Mouse (Mus musculus) ovary, adult 18-20 months (tissue): ENCODE measurements around the gene Crkl.

ENCODE experiments used
- DNase-seq: peaks from one replicate; pipeline ENCODE4 v3.0.0; 2022; ENCODE audit warnings: low spot score, mixed read lengths

Crkl gene

DNA sequence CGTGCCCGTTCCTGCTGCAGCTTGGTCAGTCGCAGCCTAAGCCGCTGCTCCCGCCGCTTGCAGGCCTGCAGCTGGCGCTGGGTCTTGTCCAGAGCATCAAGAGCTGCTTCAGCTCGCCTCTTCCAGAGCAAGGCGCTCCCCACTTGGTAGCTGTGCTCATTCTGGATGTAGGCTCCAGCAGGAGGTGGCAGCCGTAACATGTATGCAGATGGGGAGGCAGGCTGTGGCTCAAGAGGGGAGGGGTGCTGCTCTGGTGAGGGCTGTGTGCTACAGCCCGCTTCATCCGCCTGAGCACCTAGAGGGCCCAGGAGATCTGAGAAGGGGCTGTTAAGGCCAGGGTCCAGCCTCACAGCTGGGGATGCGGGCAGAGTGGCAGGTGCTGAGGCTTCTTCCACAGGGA lies 76.5 kb downstream of the Crkl start:
- no peak for DNase-seq

DNA sequence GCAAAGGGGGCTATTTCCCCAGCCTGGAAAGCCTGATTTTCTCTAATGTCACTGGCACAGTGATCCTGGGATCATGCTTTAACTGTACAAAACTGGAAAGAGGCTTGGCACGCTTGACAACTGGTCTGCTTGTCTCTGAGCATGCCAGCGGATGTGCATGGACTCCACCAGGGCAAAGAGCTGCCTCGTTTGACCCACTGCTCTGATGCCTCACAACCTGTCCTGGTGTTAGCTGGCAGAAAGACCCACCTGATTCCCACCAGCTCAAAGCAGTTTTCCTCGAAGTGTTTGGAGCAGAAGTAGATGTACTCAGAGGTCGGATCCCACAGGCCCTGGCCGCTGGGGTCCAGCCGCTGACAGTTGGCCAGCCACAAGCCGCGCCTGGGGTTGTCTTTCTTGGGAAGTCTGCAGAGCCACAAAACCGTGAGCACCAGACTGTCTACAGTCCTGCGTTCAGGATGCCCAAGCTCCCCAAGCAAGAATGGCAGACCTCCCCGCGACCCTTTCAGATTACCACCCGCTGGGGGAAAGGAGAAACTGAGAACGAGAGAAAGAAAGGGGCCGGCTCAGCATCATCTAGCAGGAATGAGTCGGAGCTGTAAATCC lies 78.3 kb downstream of the Crkl start:
- DNase-seq = no peak

DNA sequence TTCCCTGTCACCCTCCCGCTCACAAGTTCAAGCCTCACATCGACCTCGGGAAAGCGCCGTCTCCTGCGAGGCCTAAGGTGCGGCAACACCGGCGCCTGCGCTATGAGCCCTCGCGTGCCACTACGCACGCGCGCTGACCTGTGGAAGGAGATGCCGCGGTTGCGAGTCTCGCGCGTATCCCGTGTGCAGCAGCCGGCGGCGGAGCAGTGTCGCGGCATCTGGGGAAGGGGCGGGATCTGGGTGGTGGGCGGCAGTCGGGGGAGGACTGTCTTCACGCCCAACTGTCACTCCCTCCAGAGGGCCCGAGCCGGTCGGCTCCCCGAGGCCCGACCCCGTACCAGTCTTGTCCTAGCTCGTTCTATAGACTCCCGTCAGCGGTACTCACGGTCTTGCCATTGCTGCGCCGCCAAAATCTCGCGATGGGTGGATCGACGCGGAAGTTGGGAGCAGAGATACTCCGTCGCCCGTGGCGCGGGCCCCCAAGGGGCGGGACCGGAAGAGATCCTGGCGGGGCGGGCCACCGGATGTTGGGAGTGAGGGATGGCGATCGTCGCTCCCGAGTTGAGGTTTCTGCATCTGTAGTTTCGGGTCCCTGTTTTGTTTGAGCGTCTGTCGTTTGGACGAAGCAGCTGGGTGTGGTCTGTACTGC lies 79.0 kb downstream of the Crkl start, which contains the start of gene Thap7:
Gene Thap7, minus strand, starts transcription at position 497 of the 649 bp plus-strand sequence.
- peak; percentile 94 for DNase-seq

DNA sequence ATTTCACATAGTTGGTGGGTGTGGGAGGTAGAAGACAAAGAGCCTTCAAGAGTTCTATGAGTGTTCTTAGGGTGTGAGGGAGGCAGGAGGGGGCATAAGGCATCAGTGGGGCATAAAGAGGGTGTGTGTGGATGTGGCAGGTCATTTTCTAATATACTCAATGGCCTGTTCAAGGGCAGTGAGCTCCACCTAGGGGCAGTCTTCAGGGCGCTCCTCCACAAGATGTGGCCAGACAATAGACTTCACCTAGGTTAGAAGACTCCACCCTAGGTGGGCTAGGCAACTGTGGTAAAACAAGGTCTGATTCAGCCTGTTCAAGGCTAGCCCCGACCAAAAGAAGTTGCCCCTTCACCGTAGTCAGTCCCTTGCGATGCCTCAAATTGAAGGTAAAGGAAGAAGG lies 80.5 kb downstream of the Crkl start:
- DNase-seq = no peak

DNA sequence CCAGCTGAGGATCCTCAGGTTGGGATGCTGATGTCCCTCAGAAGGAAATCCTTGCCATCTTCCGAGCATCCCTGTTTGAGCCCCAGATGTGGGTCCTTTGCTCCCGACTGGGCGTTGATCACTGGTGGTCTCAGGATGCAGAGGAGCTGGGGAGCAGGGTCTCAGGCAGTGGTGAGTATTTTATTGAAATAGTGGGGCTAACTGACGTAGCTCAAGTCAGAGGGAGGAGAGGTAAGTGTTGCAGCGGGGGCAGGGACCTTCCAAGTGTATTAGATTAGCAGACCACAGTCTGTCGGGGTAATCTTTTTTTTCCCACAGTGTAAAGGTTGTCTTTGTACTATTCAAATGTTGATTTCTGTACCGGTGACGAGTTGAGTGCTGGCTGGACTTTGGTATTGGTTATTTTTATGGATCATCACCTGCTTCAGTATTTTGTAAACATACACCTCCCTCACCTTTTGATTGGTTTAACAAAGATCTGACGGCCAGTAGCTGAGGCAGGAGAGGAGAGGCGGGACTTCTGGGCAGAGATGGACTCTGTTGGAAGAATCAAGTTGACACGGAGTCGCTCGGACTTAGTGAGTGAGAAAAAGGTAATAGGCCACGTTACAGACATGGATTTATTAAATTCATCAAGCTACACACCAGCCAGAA lies 81.0 kb downstream of the Crkl start:
- DNase-seq = no peak

DNA sequence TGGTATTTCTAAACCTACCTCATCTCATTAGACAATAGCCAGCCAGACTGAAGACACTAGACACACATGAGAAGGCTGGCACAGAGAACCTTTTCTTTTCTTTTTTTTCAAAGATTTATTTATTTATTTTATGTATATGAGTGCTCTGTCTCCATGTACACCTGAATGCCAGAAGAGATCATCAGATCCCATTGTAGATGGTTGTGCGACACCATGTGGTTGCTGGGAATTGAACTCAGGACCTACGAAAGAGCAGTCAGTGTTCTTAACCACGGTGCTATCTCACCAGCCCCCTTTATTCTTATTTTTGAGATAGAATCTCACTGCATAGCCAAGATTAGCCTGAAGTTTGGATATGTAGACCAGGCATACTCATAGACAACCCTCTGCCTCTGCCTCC lies 84.8 kb downstream of the Crkl start:
- no peak for DNase-seq
